Mouse (Mus musculus) left cerebral cortex, postnatal 25 days (tissue): ENCODE measurements at regions not wholly inside any gene's neighbourhood (a gene's known extent, or its start where the extent isn't known, plus 50 kb on each side); places are given as distances from the start of the nearest gene placed in this dataset.

Experiments
- DNase-seq, 2 experiments: peaks; one replicate each; pipeline ENCODE4 v3.0.0; 2022; ENCODE audit warnings: low spot score in 2 of 2, mixed read lengths in 1 of 2
- intact Hi-C: fragments of 180-260 bp; cut with DNase I; formaldehyde crosslinking; loops from one replicate; pipeline ENCODE4 v1.15.1; 2025

- intact Hi-C loops, result no loop called here
Observed at GRCm38 (mm10) chr17:89982904-89983303, 72.7 kb upstream of the Gm10184 start.

GRCm38 (mm10) chr17:89979055-89979853 lies 69.0 kb upstream of the Gm10184 start:
- intact Hi-C loops, result no loop called here
- peak in 1 of 2 experiments; percentile 4 for DNase-seq

More at GRCm38 (mm10) chr17:89982904-89983303, 72.7 kb upstream of the Gm10184 start:
- no peak for DNase-seq

GRCm38 (mm10) chr17:89963000-89963399 lies 52.8 kb upstream of the Gm10184 start:
- intact Hi-C loops, result no loop called here
- no peak for DNase-seq

GRCm38 (mm10) chr17:89961431-89961830 lies 51.2 kb upstream of the Gm10184 start:
- intact Hi-C loops, result no loop called here
- DNase-seq, result no peak

- intact Hi-C loops, result no loop called here
- peak in 1 of 2 experiments; percentile 3 for DNase-seq
Observed at GRCm38 (mm10) chr17:89960368-89960767, 50.1 kb upstream of the Gm10184 start.
